ENCODE assay signal across 23 mouse cellular contexts in genomic region chr2:132079139-132079538, GRCm38 (mm10). TPM values are rescaled to one million over a fixed set of nuclear protein-coding genes. Genes with fewer than 3 reads are reported as not detected.
DNase-seq lines count a peak whose midpoint lies in the region; ATAC-seq lines count a peak whose summit lies in the region.
"Had no signal": no experiment of that assay in that cellular context is flagged by ENCODE, and none has a peak within 500 bp of the region (broad histone marks: within the 10 kb centered on the region; RNA-seq: fewer than 3 reads in every experiment).

No protein-coding gene starts in this region.

- WGBS in heart, embryonic 14.5 days = 21% methylated on average over 5 of the region's 5 CpGs
- 89% methylated on average over 5 of the region's 5 CpGs for WGBS in midbrain, embryonic 10.5 days
- WGBS in midbrain, embryonic 15.5 days = 89% methylated on average over 5 of the region's 5 CpGs

- peak; percentile 87 for ATAC-seq in heart, embryonic 14.5 days (ENCODE audit: insufficient number of reproducible peaks, insufficient read depth, low FRiP score, low read depth)
- no peak for ATAC-seq in midbrain, embryonic 15.5 days (replicated peaks)
- no peak for ATAC-seq in activated CD4-positive, CD25-positive, alpha-beta regulatory T cell, adult 4 months
- ATAC-seq: forebrain, embryonic 14.5 days; inflammation-experienced regulatory T-cells, adult 6 months; Patski had no signal

- H3K9ac ChIP-seq in heart, embryonic 14.5 days (ENCODE audit: low read length) = no peak overlapping the region
- no peak overlapping the region for H3K9ac ChIP-seq in midbrain, embryonic 15.5 days
- H3K9ac ChIP-seq: hindbrain, embryonic 14.5 days had no signal

- H3K4me1 ChIP-seq in heart, embryonic 14.5 days (ENCODE audit: control insufficient read depth in 2 of 2, insufficient read depth in 2 of 2, low read length in 2 of 2) = peaks cover 21 to 41% of the 10 kb centered on the region in 2 experiments
- H3K4me1 ChIP-seq in midbrain, embryonic 10.5 days = no peaks in the 10 kb centered on the region; the same call in 1 of the 2 replicates
- no peaks in the 10 kb centered on the region for H3K4me1 ChIP-seq in midbrain, embryonic 15.5 days

- peaks cover 16% of the 10 kb centered on the region for H3K36me3 ChIP-seq in heart, embryonic 14.5 days (ENCODE audit: control insufficient read depth, insufficient read depth, low read length)
- H3K36me3 ChIP-seq in midbrain, embryonic 10.5 days = peaks cover 6% of the 10 kb centered on the region
- peaks cover 21% of the 10 kb centered on the region; the same call in 1 of the 2 replicates for H3K36me3 ChIP-seq in midbrain, embryonic 15.5 days (replicated peaks)

- H3K27ac ChIP-seq in heart, embryonic 14.5 days (replicated peaks in 1 of 2; ENCODE audit: control insufficient read depth in 1 of 2, insufficient read depth in 1 of 2, low read depth in 2 of 2, low read length in 2 of 2) = peak overlapping the region; percentile 80 to 81
- H3K27ac ChIP-seq in midbrain, embryonic 10.5 days (replicated peaks) = no peak overlapping the region
- H3K27ac ChIP-seq in midbrain, embryonic 15.5 days = no peak overlapping the region
- H3K27ac ChIP-seq: hindbrain, embryonic 14.5 days; kidney, postnatal 0 days had no signal

- intact Hi-C loops in heart, postnatal 25 days (cut with DNase I) = no loop called here

- no peaks in the 10 kb centered on the region for H3K9me3 ChIP-seq in heart, embryonic 14.5 days (ENCODE audit: control insufficient read depth, low read length)
- H3K9me3 ChIP-seq in midbrain, embryonic 10.5 days (replicated peaks) = no peaks in the 10 kb centered on the region
- H3K9me3 ChIP-seq in midbrain, embryonic 15.5 days = no peaks in the 10 kb centered on the region

- H3K4me3 ChIP-seq in heart, embryonic 14.5 days (ENCODE audit: control insufficient read depth in 1 of 2, insufficient read depth in 1 of 2, low read depth in 1 of 2, low read length in 2 of 2) = no peak overlapping the region
- no peak overlapping the region for H3K4me3 ChIP-seq in midbrain, embryonic 10.5 days
- H3K4me3 ChIP-seq in midbrain, embryonic 15.5 days = no peak overlapping the region

- DNase-seq in heart, adult 8-10 months (ENCODE audit: low spot score) = peak; percentile 40
- DNase-seq in heart, postnatal 25 days (ENCODE audit: low spot score) = peak; percentile 9
- DNase-seq in Muller cell, postnatal 12 days (ENCODE audit: inconsistent ontology term) = no peak
- DNase-seq in midbrain, embryonic 10.5 days (ENCODE audit: low spot score) = no peak
- DNase-seq: adrenal gland, adult 2 months; cerebellum, adult 18-20 months; cerebellum, postnatal 36 days; gastrocnemius, postnatal 10 days; kidney, adult 18-20 months; layer of hippocampus, adult 9-11 months; lung, adult 18-20 months; lung, postnatal 10 days; thymus, adult 18-20 months had no signal

- H3K27me3 ChIP-seq in heart, embryonic 14.5 days (ENCODE audit: control insufficient read depth, insufficient read depth, low read length) = no peaks in the 10 kb centered on the region
- no peaks in the 10 kb centered on the region for H3K27me3 ChIP-seq in midbrain, embryonic 10.5 days (ENCODE audit: low read depth, poor library complexity, severe bottlenecking)
- H3K27me3 ChIP-seq in midbrain, embryonic 15.5 days (replicated peaks) = no peaks in the 10 kb centered on the region
- H3K27me3 ChIP-seq: Patski had no signal

- H3K4me2 ChIP-seq in heart, embryonic 14.5 days (ENCODE audit: low read length) = peak overlapping the region; percentile 26; the same call in 1 of the 2 replicates
- no peak overlapping the region for H3K4me2 ChIP-seq in midbrain, embryonic 15.5 days
- H3K4me2 ChIP-seq: hindbrain, embryonic 14.5 days; liver, embryonic 11.5 days; midbrain, embryonic 11.5 days had no signal

RNA-seq across cellular contexts. Expression of gene Rassf2, which starts 49.1 kb away (rescaled TPM):
- total RNA-seq in heart, adult 8-10 months (2022) = 1 to 10 TPM; 4.1 to 7.7 (median 6.6) TPM
- 10.2 and 10.9 TPM in 2 replicates for polyA plus RNA-seq in heart, embryonic 14.5 days (2014; fragmentation: Nextera tagmentation; extraction: Ambion mirVana)
- 10 to 100 TPM in 1 of 2 experiments, 1 to 10 TPM in 1; 8.2 to 10.4 TPM for total RNA-seq in heart, postnatal 25 days (2021)
- 28.6 and 34.2 TPM in 2 replicates for polyA plus RNA-seq in midbrain, embryonic 10.5 days (2016; fragmentation: Nextera tagmentation; extraction: Ambion mirVana)
- 27.7 and 29.4 TPM in 2 replicates for polyA plus RNA-seq in midbrain, embryonic 15.5 days (2015; fragmentation: Nextera tagmentation; extraction: Ambion mirVana)
- 10 to 100 TPM; 59.8 to 83.1 TPM for polyA plus RNA-seq in activated CD4-positive, CD25-positive, alpha-beta regulatory T cell, adult 4 months (2017; shearing (Covaris generic))

Comparison
In these comparisons a context has a peak if more than half of its experiments do, and no peak if none do; other contexts are left out.
1. DNase-seq: peak in heart, adult 8-10 months (single experiment) and heart, postnatal 25 days (single experiment); none in Muller cell, postnatal 12 days (single experiment) and midbrain, embryonic 10.5 days (single experiment).
2. H3K27ac ChIP-seq: peak in heart, embryonic 14.5 days (2 of 2); none in midbrain, embryonic 10.5 days (single experiment) and midbrain, embryonic 15.5 days (single experiment).